Mouse (Mus musculus) lung, adult 2 months (tissue): ENCODE results near the gene Abca17.

ENCODE experiments used
- CTCF ChIP-seq: fragments of 200-500 bp; IDR thresholded peaks from 2 replicates; pipeline ENCODE4 v1.5.1; 2011; ENCODE audit warnings: mild to moderate bottlenecking, low read length, control low read depth; ENCODE audit not compliant: insufficient read depth
- POLR2A ChIP-seq: fragments of 200-500 bp; IDR thresholded peaks from 2 replicates; pipeline ENCODE4 v1.6.1; 2011; ENCODE audit warnings: low read depth, mild to moderate bottlenecking, control low read depth, low read length, borderline replicate concordance; ENCODE audit errors: extremely low read depth

GRCm38 (mm10) chr17:24260516-24260915, 90.4 kb downstream of the Abca17 start:
- no peak for TF ChIP-seq CTCF
- no peak for TF ChIP-seq POLR2A
